Mouse (Mus musculus): ENCODE measurements around the gene Sulf2. TPM values are rescaled to one million over a fixed set of nuclear protein-coding genes. Genes with fewer than 3 reads are reported as not detected.

The Sulf2 gene
- polyA plus RNA-seq, 1 experiment = 78.8 TPM

Other genes with a start within 250 kb of the Sulf2 start
- gene Ncoa3, start 163.0 kb downstream of the Sulf2 start, polyA plus RNA-seq (2012; rRNA removed) = 34.9 and 36.8 TPM in 2 replicates

Measured in urinary bladder, adult 2 months (tissue).